Mouse (Mus musculus) leukemia stem cell, adult 10-12 weeks (primary cell): ENCODE data around the gene Gm10340. TPM values are rescaled to one million over a fixed set of nuclear protein-coding genes. Genes with fewer than 3 reads are reported as not detected.

Experiments
- polyA plus RNA-seq: library from polyadenylated mRNA; stranded (reverse); fragments of >175 nt; gene quantifications from 2 replicates; pipeline ENCODE4 v1.2.3, GENCODE M21; 2012; ENCODE audit warnings: low replicate concordance

Gene Gm10340
- not detected in 2 replicates for polyA plus RNA-seq

DNA sequence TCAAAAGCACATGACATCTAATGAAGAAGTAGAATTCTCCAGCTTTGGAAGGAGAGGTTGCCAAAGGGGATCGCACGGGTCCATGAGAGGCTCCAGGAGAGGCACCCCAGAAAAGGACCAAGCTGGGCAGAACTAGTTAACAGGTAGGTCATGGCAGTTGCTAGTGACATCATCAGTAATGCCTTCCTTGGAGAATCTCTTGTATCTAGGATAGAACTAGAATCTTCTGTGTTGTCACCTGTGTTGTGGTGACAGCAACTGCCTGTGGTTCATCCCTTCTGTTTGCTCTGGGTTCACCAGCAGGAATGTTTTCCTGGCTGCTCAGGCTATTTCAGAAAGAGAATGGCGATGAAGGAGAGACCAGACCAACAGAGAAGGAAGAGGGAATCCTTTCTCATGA lies at the start of gene Gm10340:
Gm10340 (plus strand) TSS at position 301 of the 400 bp plus-strand sequence.

DNA sequence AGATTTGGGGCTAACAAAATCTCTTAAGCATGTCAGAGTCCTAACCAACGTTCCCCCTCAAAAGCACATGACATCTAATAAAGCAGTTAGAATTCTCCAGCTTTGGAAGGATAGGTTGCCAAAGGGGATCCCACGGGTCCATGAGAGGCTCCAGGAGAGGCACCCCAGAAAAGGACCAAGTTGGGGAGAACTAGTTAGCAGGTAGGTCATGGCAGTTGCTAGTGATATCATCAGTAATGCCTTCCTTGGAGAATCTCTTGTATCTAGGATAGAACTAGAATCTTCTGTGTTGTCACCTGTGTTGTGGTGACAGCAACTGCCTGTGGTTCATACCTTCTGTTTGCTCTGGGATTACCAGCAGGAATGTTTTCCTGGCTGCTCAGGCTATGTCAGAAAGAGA lies 54.2 kb downstream of the Gm10340 start, which contains the start of gene Gm5795:
Gm5795 (plus strand) TSS at position 301 of the 400 bp plus-strand sequence.

Other genes starting within 250 kb of the Gm10340 start
- not detected in 2 replicates for gene Gm2888, start 104.0 kb upstream of the Gm10340 start, polyA plus RNA-seq
- not detected in 2 replicates for gene Gm2897, start 84.7 kb upstream of the Gm10340 start, polyA plus RNA-seq
- not detected in 2 replicates for gene Gm5795, start 54.3 kb downstream of the Gm10340 start, polyA plus RNA-seq
- not detected in 2 replicates for gene D830030K20Rik, start 74.5 kb downstream of the Gm10340 start, polyA plus RNA-seq
- gene Gm2956, start 198.6 kb downstream of the Gm10340 start, polyA plus RNA-seq: not detected in 2 replicates